Mouse (Mus musculus) thymus, adult 2 months (tissue): ENCODE data around the gene Zbtb48. TPM values are rescaled to one million over a fixed set of nuclear protein-coding genes. Genes with fewer than 3 reads are reported as not detected.
"Not testable (repeated sequence)": the region's sequence is repeated elsewhere in the genome, so short reads cannot be mapped to it uniquely, and the experiment has no call there.

Experiments
- DNase-seq: peaks from one replicate; pipeline ENCODE4 v3.0.0; 2021
- H3K27ac ChIP-seq: fragments of 200-500 bp; 2 replicates; pipeline ENCODE4 v1.5.1; 2012; ENCODE audit warnings: low read length, control low read depth; ENCODE audit not compliant: control insufficient read depth, insufficient read depth
- H3K27me3 ChIP-seq: fragments of 200-500 bp; 2 replicates; pipeline ENCODE4 v1.6.1; 2012; ENCODE audit warnings: mild to moderate bottlenecking, low read length, moderate library complexity, mixed read lengths; ENCODE audit not compliant: control insufficient read depth, insufficient read depth
- H3K36me3 ChIP-seq: fragments of 200-500 bp; 2 replicates; pipeline ENCODE4 v1.6.1; 2012; ENCODE audit warnings: mild to moderate bottlenecking, low read length, moderate library complexity; ENCODE audit not compliant: control insufficient read depth, insufficient read depth
- H3K4me1 ChIP-seq: fragments of 200-500 bp; replicated peaks from 2 replicates; pipeline ENCODE4 v1.6.1; 2012; ENCODE audit warnings: low read length; ENCODE audit not compliant: control insufficient read depth, insufficient read depth
- H3K4me3 ChIP-seq: fragments of 200-500 bp; 2 replicates; pipeline ENCODE4 v1.5.1; 2012; ENCODE audit warnings: mild to moderate bottlenecking, low read length, control low read depth, moderate library complexity; ENCODE audit not compliant: control insufficient read depth, insufficient read depth
- CTCF ChIP-seq: fragments of 200-500 bp; IDR thresholded peaks from 2 replicates; pipeline ENCODE4 v1.5.1; 2012; ENCODE audit warnings: mild to moderate bottlenecking, control low read depth, low read length, moderate library complexity, borderline replicate concordance; ENCODE audit not compliant: control insufficient read depth, poor library complexity, insufficient read depth; ENCODE audit errors: extremely low read depth
- POLR2A ChIP-seq: fragments of 200-500 bp; IDR thresholded peaks from 2 replicates; pipeline ENCODE4 v1.6.1; 2012; ENCODE audit warnings: mild to moderate bottlenecking, low read length, control low read depth, moderate library complexity; ENCODE audit not compliant: control insufficient read depth, poor library complexity, insufficient read depth; ENCODE audit errors: extremely low read depth
- WGBS: fragments of 180-500 bp; shearing (Covaris S2); methylation state at CpG from one replicate; pipeline ENCODE4 v1.1.7; 2018; 5-methylcytosine and 5-hydroxymethylcytosine counted together
- polyA plus RNA-seq: library from polyadenylated mRNA; depleted of rRNA; stranded (reverse); fragments of >200 nt; gene quantifications from 2 replicates; pipeline ENCODE4 v1.2.3, GENCODE M21; 2012

Gene Zbtb48
- polyA plus RNA-seq, 1 experiment = 31.2 TPM

GRCm38 (mm10) chr4:152043171-152043570 lies 15.7 kb upstream of the Zbtb48 start:
- Histone ChIP-seq H3K27ac (no peak overlapping the region), H3K4me1 (peaks cover 17% of the 10 kb centered on the region), H3K36me3 (peaks cover 30% of the 10 kb centered on the region), H3K27me3 (no peaks in the 10 kb centered on the region), H3K4me3 (no peak overlapping the region)
- WGBS = 94% methylated on average over 3 of the region's 3 CpGs
- TF ChIP-seq POLR2A (no peak), CTCF (no peak)
- DNase-seq = no peak

GRCm38 (mm10) chr4:152041924-152042641 lies 14.6 kb upstream of the Zbtb48 start:
- peaks cover 18% of the 10 kb centered on the region for H3K4me1 ChIP-seq
- TF ChIP-seq POLR2A (no peak), CTCF (no peak)
- H3K27ac ChIP-seq = no peak overlapping the region
- peaks cover 23% of the 10 kb centered on the region for H3K36me3 ChIP-seq
- WGBS = 95% methylated on average over 22 of the region's 22 CpGs
- H3K4me3 ChIP-seq = no peak overlapping the region
- no peaks in the 10 kb centered on the region for H3K27me3 ChIP-seq
- DNase-seq = no peak

- DNase-seq = no peak
- Histone ChIP-seq H3K36me3 (0 out of 2 replicates have a peak, but pooled peaks cover 7% of the 10 kb centered on the region), H3K4me3 (peak overlapping the region; percentile 59), H3K27me3 (no peaks in the 10 kb centered on the region), H3K4me1 (peaks cover 18% of the 10 kb centered on the region), H3K27ac (no peak overlapping the region)
- WGBS = 5% methylated on average over 25 of the region's 25 CpGs
- TF ChIP-seq POLR2A (no peak), CTCF (no peak)
Measured at GRCm38 (mm10) chr4:152039831-152040310, 12.4 kb upstream of the Zbtb48 start.

GRCm38 (mm10) chr4:152038985-152039830 lies 11.7 kb upstream of the Zbtb48 start, which contains the start of gene Nol9:
Gene Nol9, plus strand, starts transcription at chr4:152039321.
- Histone ChIP-seq H3K4me1 (peaks cover 18% of the 10 kb centered on the region), H3K4me3 (peak within 1 kb of the TSS; percentile 59), H3K27me3 (no peaks in the 10 kb centered on the region), H3K36me3 (0 out of 2 replicates have a peak, but pooled peaks cover 7% of the 10 kb centered on the region), H3K27ac (no peak within 1 kb of the TSS)
- DNase-seq = peak; percentile 95
- 1% methylated on average over 86 of the region's 86 CpGs for WGBS
- peak; percentile 98 for TF ChIP-seq CTCF
- peak; percentile 66 for TF ChIP-seq POLR2A

GRCm38 (mm10) chr4:152038225-152038984 lies 10.9 kb upstream of the Zbtb48 start, which contains the start of gene Tas1r1:
Gene Tas1r1, minus strand, starts transcription at chr4:152038568.
- no peak for DNase-seq
- 0 out of 2 replicates have a peak, but pooled peaks cover 4% of the 10 kb centered on the region for H3K36me3 ChIP-seq
- H3K27ac ChIP-seq = no peak within 1 kb of the TSS
- WGBS = 23% methylated on average over 10 of the region's 10 CpGs
- H3K4me3 ChIP-seq = peak within 1 kb of the TSS; percentile 59
- peaks cover 18% of the 10 kb centered on the region for H3K4me1 ChIP-seq
- TF ChIP-seq CTCF (no peak), POLR2A (no peak)
- H3K27me3 ChIP-seq = no peaks in the 10 kb centered on the region

GRCm38 (mm10) chr4:152036464-152036863 lies 9.0 kb upstream of the Zbtb48 start:
- DNase-seq, H3K27ac ChIP-seq, H3K27me3 ChIP-seq, H3K36me3 ChIP-seq, H3K4me3 ChIP-seq: not testable (repeated sequence)
- WGBS = 91% methylated on average over 6 of the region's 6 CpGs
- peaks cover 18% of the 10 kb centered on the region for H3K4me1 ChIP-seq

- no peak overlapping the region for H3K27ac ChIP-seq
Measured at GRCm38 (mm10) chr4:152032922-152033321, 5.5 kb upstream of the Zbtb48 start.

More at GRCm38 (mm10) chr4:152032922-152033321, 5.5 kb upstream of the Zbtb48 start:
- H3K36me3 ChIP-seq = no peaks in the 10 kb centered on the region
- 97% methylated on average over 13 of the region's 13 CpGs for WGBS
- no peak for DNase-seq
- H3K27me3 ChIP-seq = no peaks in the 10 kb centered on the region
- no peak overlapping the region for H3K4me3 ChIP-seq
- TF ChIP-seq CTCF (no peak), POLR2A (no peak)
- H3K4me1 ChIP-seq = peaks cover 4% of the 10 kb centered on the region
